Mouse (Mus musculus) heart, postnatal 25 days (tissue): ENCODE measurements around the gene Cobll1. TPM values are rescaled to one million over a fixed set of nuclear protein-coding genes. Genes with fewer than 3 reads are reported as not detected.

ENCODE experiments used
- DNase-seq: peaks from one replicate; pipeline ENCODE4 v3.0.0; 2022; ENCODE audit warnings: low spot score
- intact Hi-C: fragments of 180-260 bp; cut with DNase I; formaldehyde crosslinking; loops from one replicate; pipeline ENCODE4 v1.15.1; 2025
- total RNA-seq, 2 experiments: library from RNA; stranded (reverse); gene quantifications; 2 replicates each; pipeline ENCODE4 v1.2.3; 2021

Gene Cobll1
- total RNA-seq, 2 experiments from 2014 or later, result 56.6 to 61.6 TPM

GRCm38 (mm10) chr2:65162625-65163024 is 76.6 kb downstream of the Cobll1 start:
- DNase-seq, result no peak
- intact Hi-C loops, result no loop called here

- intact Hi-C loops, result no loop called here
- no peak for DNase-seq
Measured at GRCm38 (mm10) chr2:65161715-65162114, 77.5 kb downstream of the Cobll1 start.

GRCm38 (mm10) chr2:65157981-65158651 is 81.1 kb downstream of the Cobll1 start:
- no peak for DNase-seq
- intact Hi-C loops, result no loop called here

- intact Hi-C loops, result no loop called here
- no peak for DNase-seq
Measured at GRCm38 (mm10) chr2:65157325-65157724, 81.9 kb downstream of the Cobll1 start.

GRCm38 (mm10) chr2:65148928-65149327 is 90.3 kb downstream of the Cobll1 start:
- intact Hi-C loops, result loop anchor here (5.0 kb wide), 1 partner anchor 418 kb away; the partner anchor contains the start of gene Scn3a

GRCm38 (mm10) chr2:65147431-65147830 is 91.8 kb downstream of the Cobll1 start:
- intact Hi-C loops, result loop anchor here (5.0 kb wide), 1 partner anchor 420 kb away; the partner anchor contains the start of gene Scn3a
- no peak for DNase-seq

More at GRCm38 (mm10) chr2:65148928-65149327, 90.3 kb downstream of the Cobll1 start:
- DNase-seq, result no peak

- intact Hi-C loops, result loop anchor here (1.0 to 5.0 kb wide), 3 partner anchors 93 to 422 kb away; partner anchors contain the start of genes Cobll1 and Scn3a
- DNase-seq, result no peak
Measured at GRCm38 (mm10) chr2:65145421-65146117, 93.6 kb downstream of the Cobll1 start.

GRCm38 (mm10) chr2:65141093-65141661 is 98.0 kb downstream of the Cobll1 start:
- intact Hi-C loops, result no loop called here
- DNase-seq, result no peak

- intact Hi-C loops, result no loop called here
- no peak for DNase-seq
Measured at GRCm38 (mm10) chr2:65140330-65140922, 98.8 kb downstream of the Cobll1 start.

- intact Hi-C loops, result no loop called here
- DNase-seq, result no peak
Measured at GRCm38 (mm10) chr2:65139606-65140329, 99.4 kb downstream of the Cobll1 start.

GRCm38 (mm10) chr2:65138992-65139391 is 100.2 kb downstream of the Cobll1 start:
- intact Hi-C loops, result no loop called here
- no peak for DNase-seq

GRCm38 (mm10) chr2:65126141-65126783 is 112.9 kb downstream of the Cobll1 start:
- no peak for DNase-seq
- intact Hi-C loops, result no loop called here

GRCm38 (mm10) chr2:65123702-65124101 is 115.5 kb downstream of the Cobll1 start:
- intact Hi-C loops, result no loop called here
- DNase-seq, result no peak

- DNase-seq, result no peak
Measured at GRCm38 (mm10) chr2:65121435-65121834, 117.8 kb downstream of the Cobll1 start.

GRCm38 (mm10) chr2:65121012-65121411 is 118.2 kb downstream of the Cobll1 start:
- no peak for DNase-seq
- intact Hi-C loops, result loop anchor here (2.0 kb wide), 1 partner anchor 156 kb away; no protein-coding TSS in a partner anchor

More at GRCm38 (mm10) chr2:65121435-65121834, 117.8 kb downstream of the Cobll1 start:
- intact Hi-C loops, result loop anchor here (2.0 kb wide), 1 partner anchor 157 kb away; no protein-coding TSS in a partner anchor

GRCm38 (mm10) chr2:65120112-65120511 is 119.1 kb downstream of the Cobll1 start:
- DNase-seq, result no peak
- intact Hi-C loops, result loop anchor here (2.0 kb wide), 1 partner anchor 155 kb away; no protein-coding TSS in a partner anchor

- no peak for DNase-seq
- intact Hi-C loops, result loop anchor here (2.0 kb wide), 2 partner anchors 97 to 155 kb away; no protein-coding TSS in a partner anchor
Measured at GRCm38 (mm10) chr2:65119667-65120066, 119.5 kb downstream of the Cobll1 start.

GRCm38 (mm10) chr2:65119076-65119475 is 120.1 kb downstream of the Cobll1 start:
- intact Hi-C loops, result loop anchor here (2.0 kb wide), 1 partner anchor 96 kb away; no protein-coding TSS in a partner anchor
- DNase-seq, result no peak

GRCm38 (mm10) chr2:65117859-65118258 is 121.3 kb downstream of the Cobll1 start:
- DNase-seq, result no peak
- intact Hi-C loops, result loop anchor here (2.0 kb wide), 1 partner anchor 95 kb away; no protein-coding TSS in a partner anchor
